Mouse (Mus musculus): ENCODE results near the gene Ccdc130.
A peak's percentile ranks its signal among the peaks of the same experiment; 100 is the strongest.

Gene Ccdc130

DNA sequence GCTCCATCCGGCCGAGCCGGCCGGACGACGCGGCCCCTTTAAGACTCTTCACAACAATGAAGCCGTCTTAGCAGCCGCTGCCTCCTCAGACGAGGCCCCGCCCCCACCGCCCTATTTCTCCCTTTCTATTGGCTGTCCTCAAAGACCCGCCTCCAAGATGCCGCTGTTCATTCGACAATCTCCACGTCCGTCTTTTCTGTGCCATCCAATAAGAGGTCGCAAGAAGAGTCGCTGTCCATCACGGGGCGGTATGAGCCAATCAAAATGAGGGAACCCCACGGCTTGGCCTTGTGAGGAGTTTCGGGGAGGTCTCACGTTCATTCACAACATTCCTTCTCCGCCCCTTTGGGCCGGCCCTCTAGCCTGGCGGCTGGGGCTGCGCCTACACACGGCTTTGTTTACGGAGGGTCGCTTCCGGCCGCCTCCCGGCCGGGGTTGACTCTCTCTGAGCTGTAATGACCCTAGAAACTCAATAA lies 33.1 kb downstream of the Ccdc130 start, which contains the start of gene Zswim4:
TSS of gene Zswim4 (minus strand) at position 58 of the 476 bp plus-strand sequence.
- peak; percentile 100 for DNase-seq (ENCODE audit: low spot score)

DNA sequence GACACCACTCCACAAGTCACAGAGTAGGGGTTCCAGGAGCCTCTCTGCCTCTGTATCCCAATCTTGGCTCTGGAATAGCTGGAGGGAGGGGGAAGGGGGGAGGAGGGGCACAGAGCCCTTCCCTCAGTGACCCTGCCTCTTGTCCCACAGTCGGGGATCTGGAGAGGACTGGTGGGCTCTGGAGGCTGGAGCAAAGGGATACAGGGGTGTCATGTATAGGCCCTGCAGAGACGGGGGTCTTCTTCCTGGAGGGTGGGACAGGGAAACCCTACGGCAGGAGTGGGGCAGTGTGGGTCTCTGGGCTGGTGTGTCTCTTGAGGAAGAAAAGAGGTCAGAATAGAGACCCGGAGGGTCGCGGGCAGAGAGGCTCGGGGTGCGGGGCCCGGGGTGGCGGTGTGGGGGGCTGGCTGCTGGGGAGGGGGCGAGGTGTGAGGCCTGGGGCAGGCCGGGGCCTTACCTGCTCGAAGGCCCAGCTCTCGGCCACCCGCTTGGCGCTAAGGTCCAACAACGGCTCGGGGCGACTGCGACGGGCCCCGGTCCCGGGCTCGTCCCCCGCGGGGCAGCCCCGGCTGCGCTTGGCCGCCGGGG lies 33.7 kb downstream of the Ccdc130 start:
- DNase-seq (ENCODE audit: low spot score), result no peak

DNA sequence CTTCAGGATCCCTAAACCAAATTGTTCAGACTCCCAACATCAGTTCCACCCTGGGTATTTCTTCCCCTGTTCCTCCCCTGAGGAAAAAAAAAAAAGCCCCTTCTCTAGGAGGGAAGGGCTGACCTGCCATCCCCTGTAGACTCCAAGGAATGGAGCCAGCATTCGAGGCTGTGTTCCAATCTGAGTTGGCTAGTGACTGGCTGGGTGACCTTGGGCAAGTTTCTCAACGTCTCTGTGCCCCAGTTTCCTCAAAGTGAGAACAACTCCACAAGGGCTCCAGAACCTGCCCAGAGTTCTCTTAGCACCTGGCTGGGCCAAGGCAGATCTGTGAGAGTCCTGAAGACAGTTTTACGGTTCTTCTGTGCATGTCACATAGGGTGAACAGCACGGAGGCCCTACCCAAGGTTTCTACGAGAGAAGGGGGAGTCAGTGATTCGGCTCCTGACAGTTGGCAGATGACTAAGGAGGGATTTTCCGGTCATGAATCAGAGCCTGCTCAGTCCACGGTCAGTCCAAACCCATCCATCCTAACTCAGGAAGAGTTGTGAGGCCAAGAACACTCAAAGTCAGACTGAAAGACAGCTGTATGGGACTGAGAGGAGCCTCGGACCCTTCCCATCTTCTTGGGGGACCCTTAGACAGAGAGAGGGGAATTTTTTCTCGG lies 34.3 kb downstream of the Ccdc130 start:
- no peak for DNase-seq (ENCODE audit: low spot score)

DNA sequence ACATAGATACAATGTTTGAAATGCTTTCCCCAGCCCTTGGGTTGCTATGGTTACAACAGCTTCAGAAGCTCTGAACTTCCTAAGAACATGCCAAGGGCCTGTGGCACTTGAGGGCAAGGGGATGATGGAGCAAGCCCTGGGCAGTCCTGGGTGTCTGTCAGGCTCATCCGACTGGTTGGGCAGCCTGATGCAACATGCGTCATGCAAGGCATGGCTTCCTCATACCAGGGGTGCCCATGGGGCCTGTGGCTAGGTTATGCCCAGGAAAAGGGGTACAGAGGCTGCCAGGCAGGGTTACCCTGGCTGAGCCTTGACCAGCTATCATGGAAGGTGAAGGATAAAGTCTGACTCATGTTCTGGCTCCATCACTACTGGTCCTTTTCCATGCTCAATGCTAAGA lies 37.1 kb downstream of the Ccdc130 start:
- no peak for DNase-seq (ENCODE audit: low spot score)

DNA sequence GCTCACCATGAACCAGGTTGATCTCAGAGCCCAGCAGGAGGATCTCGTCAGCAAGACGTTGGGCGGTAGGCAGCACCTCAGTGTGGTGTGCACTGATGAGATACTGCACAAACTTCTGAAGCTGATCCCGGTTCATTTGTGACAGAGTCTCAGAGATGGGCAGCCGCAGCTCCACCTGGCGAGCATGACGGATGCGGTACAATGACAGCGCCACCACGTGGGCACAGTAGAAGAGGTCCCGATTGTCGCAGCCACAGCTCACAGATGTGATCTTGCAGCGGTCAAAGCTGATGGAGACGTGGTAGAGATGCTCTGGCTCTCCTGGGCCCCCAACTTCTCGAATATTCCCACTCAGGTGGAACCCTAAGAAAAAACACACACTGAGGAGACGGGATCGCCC lies 39.4 kb downstream of the Ccdc130 start:
- no peak for DNase-seq (ENCODE audit: low spot score)

DNA sequence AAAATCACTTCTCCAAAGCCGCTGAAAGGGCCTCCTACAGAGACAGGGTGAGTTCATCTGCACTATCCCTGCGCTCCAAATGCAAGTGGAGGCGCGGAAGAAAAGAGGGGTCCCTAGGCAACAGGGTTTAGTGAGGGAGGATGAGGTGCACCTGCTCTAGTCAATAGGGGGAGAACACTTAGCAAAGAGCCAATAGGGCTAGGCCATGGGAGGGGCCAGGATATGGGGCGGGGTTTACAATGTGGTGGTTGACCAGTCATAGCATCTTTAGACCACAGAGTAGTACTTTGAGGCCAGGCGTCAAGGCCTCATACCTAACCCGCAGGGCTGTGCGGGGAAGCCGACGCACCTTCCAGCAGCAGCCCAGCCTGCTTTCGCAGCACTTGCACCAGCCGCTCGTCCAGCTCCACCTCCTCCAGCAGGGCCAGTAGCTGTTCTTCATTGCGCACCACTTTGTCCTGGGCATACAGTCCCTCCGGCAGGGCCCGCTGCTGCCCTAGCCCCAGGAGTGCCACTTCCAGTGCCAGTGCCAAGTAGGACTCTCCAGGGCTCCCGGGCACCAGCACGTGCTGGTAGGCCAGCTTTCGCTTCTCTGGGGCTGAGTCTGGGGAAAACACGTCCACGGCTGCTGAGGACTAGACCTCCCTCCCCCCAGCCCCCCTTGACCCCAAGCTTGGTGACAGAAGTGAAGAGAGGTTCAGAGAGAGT lies 46.7 kb downstream of the Ccdc130 start:
- no peak for DNase-seq (ENCODE audit: low spot score)

DNA sequence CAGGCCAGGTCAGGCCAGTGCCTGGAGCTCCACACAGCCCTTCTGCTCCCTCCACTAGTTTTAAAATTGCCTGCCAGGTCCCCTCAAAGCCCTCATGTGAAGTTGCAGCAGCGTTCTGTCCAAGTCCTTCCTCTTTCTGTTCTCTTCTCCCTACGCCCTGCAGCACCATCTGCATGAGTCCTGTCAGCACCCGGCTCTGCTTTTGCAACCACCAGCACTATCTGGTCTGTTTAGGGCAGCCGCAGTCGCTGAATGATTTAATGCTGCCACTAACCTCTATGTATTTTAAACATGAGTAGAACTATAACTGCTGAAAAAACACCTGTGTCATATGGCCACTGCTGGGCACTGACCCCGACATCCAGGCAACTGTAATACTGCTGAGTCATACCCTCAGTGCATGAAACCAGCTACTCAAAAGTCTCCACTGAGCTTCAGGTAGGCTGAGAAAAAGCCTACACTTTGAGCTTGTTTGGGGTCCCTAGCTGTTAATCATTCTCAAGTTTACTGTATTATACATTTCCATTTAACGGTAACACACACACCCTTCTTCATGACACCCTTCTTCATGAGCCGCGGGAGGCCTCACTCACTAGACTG lies 47.5 kb downstream of the Ccdc130 start:
- no peak for DNase-seq (ENCODE audit: low spot score)

DNA sequence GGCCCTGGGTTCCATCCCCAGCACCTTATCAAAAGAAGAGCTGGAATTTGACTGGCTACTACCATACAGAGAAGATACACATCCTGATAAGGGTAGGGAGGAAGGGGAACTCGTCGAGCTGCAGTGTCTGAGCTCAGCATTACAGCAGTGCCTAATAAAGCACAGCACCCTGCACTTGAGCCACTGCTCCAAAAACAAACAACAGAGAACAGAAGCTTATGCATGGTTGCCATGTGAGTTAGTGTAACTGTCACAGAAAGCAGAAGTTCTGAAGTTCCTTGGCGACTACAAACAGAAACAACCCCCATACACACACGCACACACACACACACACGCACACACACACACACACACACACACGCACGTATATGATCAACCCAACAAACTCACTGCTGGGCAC lies 50.1 kb downstream of the Ccdc130 start:
- DNase-seq (ENCODE audit: low spot score), result no peak

DNA sequence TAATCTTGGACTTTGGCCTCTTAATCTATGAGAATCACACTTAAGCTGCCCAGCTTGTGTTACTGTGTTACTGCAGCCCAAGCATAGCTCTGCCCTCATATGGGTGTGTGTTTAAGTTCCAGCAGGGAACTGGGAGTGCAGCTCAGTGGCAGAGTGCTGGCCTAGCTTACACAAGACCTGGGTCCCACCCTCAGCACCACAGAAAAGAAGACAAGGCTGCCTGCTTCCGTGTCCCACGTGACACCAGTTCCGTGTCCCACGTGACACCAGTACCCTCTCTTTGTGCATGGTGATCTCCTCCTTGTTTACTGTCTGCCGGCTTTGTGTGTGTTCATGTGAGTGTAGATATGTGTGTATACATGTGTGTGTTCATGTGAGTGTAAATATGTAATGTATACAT lies 52.0 kb downstream of the Ccdc130 start:
- no peak for DNase-seq (ENCODE audit: low spot score)

DNA sequence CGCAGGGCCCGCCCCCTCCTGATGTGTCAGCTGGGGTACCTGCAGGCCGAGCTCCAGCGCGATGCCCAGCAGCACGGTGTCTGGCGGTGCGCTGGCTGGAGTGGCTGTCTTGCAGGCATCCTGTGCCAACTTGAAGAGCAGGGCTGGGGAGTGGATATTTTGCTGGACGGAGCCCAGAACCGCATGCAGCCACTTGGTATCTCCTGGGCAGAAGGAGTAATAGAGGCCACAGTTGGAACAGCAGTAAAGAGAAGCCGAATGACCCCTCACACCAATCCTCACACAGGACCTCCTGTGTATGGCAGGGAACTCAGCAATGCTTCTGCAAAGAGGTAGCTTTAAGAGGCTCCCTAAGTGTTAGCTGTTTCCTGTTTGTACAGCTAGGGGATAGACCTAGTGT lies 53.0 kb downstream of the Ccdc130 start:
- DNase-seq (ENCODE audit: low spot score), result no peak

DNA sequence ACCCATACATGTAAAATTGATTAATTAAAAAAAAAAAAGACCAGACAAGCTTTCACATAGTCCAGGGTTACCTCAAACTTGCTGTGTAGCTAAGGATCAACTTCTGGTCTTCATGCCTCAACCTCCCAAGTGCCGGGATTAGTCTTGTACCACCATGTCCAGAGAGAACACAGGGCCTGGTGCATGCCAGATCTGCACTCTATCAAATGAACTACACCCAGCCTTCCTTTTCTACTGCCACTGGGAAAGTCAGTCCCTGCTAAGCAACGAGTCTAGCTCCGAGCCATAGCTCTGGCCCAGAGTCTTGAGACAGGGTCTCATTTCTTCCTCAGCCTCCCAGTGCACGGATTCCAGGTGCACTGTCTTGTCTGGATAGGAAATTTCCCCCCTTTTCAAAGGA lies 56.9 kb downstream of the Ccdc130 start:
- no peak for DNase-seq (ENCODE audit: low spot score)

DNA sequence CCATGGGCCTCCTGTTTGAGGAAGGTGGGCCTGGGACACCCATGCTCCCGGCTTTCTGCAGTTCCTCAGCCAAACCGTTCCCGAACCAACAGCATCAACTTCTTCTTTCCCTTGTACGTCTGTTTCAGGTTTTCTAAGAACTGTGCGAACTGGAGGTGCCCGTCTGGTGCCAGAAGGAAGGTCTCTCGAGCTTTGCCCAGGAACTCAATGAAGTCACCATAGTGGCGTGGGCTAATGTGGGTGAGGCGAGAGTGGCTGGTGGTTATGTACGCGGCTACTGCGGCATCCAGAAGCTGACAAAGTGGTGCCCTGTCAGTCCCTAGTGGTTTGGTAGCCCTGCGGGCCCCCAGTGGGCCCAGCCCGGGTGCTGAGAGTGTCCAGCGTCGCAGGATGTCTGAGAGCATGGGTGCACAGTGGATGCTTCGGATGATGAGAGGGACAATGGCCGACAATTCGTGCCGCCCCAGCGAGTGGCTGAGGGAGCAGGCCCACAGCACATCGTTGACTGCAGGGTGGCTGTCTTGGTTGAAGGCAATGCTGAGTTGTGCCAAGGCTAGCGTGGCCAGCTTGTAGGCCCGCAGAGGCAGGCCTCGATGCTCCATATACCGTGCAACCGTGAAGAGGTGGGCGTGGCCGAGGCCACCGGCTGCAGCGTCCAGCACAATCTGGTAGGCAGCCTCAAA lies 58.2 kb downstream of the Ccdc130 start:
- no peak for DNase-seq (ENCODE audit: low spot score)

DNA sequence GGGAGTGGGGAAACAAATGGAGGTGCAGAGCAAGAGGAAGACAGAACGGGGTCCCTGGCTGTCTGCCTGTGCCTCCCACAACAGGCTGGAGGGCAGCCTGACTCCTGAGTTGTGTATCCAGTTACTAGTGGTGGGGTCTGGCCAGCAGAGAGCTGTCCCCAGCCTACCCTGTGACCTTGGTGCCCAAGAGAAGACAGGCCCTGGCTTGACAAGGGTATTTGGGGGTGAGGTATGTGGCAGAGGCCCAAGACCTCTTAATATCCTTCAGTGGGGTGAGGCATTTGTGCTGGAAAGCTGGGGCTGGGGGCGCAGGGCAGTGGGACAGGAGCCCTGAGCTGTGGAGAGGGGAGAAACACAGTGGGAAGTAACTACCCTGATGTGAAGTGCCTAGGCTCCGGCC lies 59.0 kb downstream of the Ccdc130 start:
- no peak for DNase-seq (ENCODE audit: low spot score)

DNA sequence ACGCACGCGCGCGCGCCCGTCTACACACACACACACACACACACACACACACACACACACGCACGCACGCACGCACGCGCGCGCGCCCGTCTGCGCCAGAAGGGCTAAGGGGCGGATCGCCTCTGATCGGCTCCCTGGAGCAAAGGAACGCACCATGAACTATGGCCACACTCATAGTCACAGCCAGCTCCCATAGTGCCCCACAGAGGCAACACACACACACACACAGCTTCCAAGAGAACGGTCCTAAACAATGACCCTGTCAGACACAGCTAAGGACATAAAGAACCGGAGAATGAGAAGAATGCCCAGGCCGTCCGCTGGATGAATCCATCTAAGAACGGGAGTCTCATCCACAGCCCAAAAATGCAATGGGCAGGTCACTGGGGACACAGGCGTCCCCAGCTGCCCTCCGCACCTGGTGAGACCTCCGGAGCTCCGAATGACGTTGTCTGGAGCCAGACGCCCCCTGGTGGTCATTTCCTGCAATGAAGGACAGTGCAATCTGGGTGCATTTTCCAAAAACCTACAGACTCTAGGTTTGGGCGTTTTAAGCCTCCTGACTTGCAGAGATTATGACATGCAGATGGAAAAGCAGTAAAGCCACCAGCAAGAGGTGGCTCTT lies 59.9 kb downstream of the Ccdc130 start:
- no peak for DNase-seq (ENCODE audit: low spot score)

DNA sequence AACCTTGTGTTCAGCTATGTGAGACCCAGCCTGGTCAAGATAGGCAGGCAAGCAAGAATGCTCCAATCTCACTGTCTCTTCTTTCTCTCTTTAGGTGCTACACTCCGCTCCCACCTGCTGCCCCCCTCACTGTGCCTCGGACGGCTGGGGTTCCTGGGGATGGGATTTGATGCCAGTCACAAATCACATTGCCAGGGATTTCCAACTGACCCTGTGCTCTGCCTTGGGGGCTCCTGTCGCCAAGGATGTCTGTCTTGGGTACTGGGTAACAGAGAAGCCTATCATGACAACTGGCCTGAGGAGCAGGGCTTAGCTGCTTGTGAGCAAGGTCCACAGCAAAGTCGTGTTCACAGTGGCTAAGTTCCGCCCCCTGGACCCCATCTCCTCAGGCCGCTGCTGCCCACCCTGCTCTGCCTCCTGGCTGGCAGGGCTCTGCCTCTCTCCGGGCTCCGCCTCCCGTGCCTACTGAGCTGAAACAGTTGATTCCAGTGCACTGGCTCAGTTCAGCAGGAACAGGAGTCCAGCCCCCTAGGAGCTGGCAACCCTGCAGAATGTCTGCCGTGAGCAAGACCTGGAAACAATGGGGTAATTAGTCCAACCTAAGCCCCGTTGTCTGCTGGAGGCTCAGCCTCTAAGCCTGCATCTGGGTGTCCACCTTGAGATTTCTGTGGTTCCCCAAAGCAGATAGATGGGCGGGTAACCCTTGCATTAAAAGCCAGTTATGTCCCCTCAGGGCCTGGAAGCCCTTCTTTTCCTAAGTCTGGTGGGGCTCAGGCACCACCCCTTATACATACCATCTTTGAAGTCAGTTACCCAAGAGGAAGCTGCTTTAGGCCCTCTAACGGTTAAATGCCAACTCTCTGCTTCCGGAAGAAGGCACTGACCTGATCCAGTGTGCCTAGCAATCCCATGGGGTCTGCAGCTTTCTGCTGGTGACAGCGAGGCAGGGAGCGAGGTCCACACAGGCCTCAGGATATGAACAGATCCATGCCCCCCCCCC lies 61.5 kb downstream of the Ccdc130 start:
- no peak for DNase-seq (ENCODE audit: low spot score)

DNA sequence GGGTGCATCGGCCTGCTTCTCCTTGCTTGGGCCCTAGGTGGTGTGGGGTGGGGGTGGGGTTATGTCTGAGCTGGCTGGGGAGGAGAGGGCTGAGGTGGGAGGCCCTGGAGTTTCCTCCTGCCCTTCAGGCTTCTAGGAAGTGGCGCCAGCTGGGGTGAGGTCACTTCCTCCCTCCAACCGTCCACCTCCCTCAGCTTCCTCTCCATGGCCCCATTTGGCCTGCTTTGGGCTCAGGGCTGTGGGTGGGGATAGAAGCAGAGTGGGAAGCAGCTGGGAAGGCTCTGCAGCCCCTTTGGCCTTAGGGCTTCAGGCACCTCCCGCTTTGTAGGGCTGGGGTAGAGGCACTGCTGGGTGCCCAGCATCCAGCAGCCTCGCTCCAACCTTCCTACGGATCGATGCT lies 62.4 kb downstream of the Ccdc130 start:
- no peak for DNase-seq (ENCODE audit: low spot score)

Measured in layer of hippocampus, adult 9-10 months (tissue).